Mouse (Mus musculus) ES-Bruce4 (cell line): Measurements from ENCODE around the gene Hc.

ENCODE experiments used
- CTCF ChIP-seq: IDR thresholded peaks from one replicate; pipeline ENCODE4 v1.8.1; 2011; ENCODE audit warnings: low read depth, low read length
- EP300 ChIP-seq: IDR thresholded peaks from 2 replicates; pipeline ENCODE4 v1.6.1; 2011; ENCODE audit warnings: low read depth, low read length; ENCODE audit not compliant: insufficient read depth
- POLR2A ChIP-seq: IDR thresholded peaks from one replicate; pipeline ENCODE4 v1.8.1; 2011; ENCODE audit warnings: low read length; ENCODE audit not compliant: insufficient read depth

DNA sequence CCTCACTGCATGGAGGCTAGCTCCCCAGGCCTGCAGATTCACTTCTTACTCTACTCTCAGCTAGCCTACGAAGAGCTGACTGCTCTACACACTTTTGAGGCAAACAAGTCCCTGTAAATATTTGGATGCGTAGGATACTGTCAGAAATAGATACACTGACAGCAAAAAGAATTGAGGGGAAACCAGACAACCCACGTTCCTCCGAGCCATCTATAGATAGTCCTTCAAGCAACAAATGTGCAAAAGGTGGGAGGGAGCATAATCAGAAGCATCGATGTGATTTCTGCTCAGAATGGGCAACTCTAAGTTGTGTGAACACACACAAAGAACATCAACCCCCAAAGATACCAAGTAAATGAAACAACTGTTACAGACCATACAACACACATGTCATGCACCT is 64.7 kb downstream of the Hc start:
- TF ChIP-seq CTCF (no peak), POLR2A (no peak), EP300 (no peak)
